Mouse (Mus musculus) liver, embryonic 14.5 days (tissue): ENCODE data around the gene Ect2.

ENCODE experiments used
- CTCF ChIP-seq: IDR thresholded peaks from 2 replicates; pipeline ENCODE4 v1.5.1; 2016; ENCODE audit warnings: antibody characterized with exemption, low read depth, control low read depth
- EP300 ChIP-seq: IDR thresholded peaks from 2 replicates; pipeline ENCODE4 v1.6.1; 2016; ENCODE audit warnings: antibody characterized with exemption, low read depth

GRCm38 (mm10) chr3:27183601-27184175, 30.0 kb upstream of the Ect2 start:
- TF ChIP-seq CTCF (no peak), EP300 (no peak)
